Mouse (Mus musculus) natural killer cell, adult 2 months (primary cell): ENCODE measurements around the gene H2-M2.
"Not testable (repeated sequence)": the region's sequence is repeated elsewhere in the genome, so short reads cannot be mapped to it uniquely, and the experiment has no call there.

ENCODE experiments used
- DNase-seq, 2 experiments: peaks; one replicate each; pipeline ENCODE4 v3.0.0; 2022; ENCODE audit warnings: low spot score in 2 of 2

Gene H2-M2

GRCm38 (mm10) chr17:37483452-37483851 lies at the start of gene H2-M2:
H2-M2 (minus strand) TSS chr17:37483552.
- DNase-seq = no peak

DNA sequence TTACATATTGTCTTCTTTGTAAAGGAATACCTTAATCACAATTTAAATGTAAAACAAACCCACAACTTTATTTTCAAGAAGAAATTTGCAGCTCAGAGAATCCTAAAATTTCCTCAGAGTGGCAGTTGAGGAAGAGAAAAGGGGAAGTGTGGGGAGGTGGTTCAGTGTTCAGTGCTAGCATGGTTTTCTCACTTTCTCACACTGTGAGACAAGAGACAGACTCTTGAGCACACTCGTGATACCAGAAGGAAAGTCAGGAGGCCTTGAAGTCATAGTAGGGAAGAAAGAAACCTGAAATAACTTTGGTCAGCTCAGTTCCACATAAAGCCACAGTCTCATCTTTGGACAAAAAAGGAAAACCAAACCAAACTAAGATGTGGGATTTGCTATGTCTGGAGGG lies 42.1 kb upstream of the H2-M2 start:
- not testable (repeated sequence) for DNase-seq

DNA sequence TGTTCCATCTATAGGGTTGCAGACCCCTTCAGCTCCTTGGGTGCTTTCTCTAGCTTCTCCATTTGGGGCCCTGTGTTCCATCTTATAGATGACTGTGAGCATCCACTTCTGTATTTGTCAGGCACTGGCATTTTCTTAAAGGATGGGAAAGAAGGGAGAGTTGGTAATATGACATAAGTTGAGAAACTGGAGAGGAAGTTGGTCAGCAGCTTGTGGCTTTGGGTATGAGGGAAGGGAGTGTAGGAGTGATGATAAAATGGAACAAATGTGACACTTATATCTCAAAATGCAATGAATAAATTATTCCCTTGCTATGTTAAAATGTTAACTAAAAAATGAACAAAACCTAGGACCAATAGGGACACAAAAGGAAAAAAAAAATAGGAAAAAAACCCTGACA lies 41.3 kb upstream of the H2-M2 start:
- DNase-seq = not testable (repeated sequence)

DNA sequence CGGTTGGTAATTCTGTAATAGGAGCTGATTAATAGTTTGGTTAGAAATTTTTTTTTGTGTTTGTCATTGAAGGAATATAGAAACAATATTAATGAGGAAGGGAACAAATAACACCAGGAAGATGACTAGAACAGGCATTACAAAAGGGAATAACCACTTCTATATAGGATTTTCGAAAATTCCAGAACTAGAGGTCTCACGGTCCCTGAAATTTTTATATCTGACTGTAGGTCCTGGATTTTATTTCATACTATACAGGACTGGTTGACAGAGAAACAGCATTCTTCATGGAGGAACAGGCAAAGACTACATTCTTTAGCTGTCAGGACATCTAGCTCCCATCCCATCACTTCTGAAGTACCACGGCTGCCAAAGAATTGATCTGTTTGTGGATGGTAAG lies 24.4 kb upstream of the H2-M2 start, which contains the start of gene Olfr111:
Gene Olfr111, plus strand, starts transcription at position 301 of the 400 bp plus-strand sequence.
- DNase-seq = no peak

GRCm38 (mm10) chr17:37491930-37492518 lies 8.7 kb upstream of the H2-M2 start, which contains the start of gene Olfr110:
Olfr110 (plus strand) TSS chr17:37492468.
- no peak for DNase-seq

- DNase-seq = no peak
Measured at GRCm38 (mm10) chr17:37458616-37459015, 24.7 kb downstream of the H2-M2 start, which contains the start of gene Olfr109. Olfr109 (plus strand) TSS chr17:37458916.

DNA sequence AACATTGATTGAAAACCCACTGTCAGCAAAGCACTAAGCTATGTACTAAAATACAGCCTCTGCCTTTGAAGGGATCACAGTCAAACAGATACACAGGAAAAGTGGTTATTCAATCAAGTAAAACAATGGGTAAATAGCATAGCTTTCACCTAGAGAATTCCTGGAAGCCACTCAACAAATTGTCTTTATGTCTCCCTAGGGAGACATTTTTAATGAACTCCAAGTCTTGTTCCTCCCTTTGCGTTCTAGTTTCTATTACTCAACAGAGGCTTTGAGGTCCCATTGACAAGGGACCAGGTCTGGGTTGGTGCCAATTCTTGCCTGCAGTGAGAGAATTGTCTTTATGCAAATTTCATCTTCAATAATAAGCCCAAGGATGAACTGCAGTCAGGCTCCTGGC lies 38.2 kb downstream of the H2-M2 start, which contains the start of gene Olfr108:
Gene Olfr108, plus strand, starts transcription at position 301 of the 400 bp plus-strand sequence.
- no peak for DNase-seq
